Mouse (Mus musculus): ENCODE measurements around the gene Txlnb. TPM values are rescaled to one million over a fixed set of nuclear protein-coding genes. Genes with fewer than 3 reads are reported as not detected.
A peak's percentile ranks its signal among the peaks of the same experiment; 100 is the strongest.
"Not testable (repeated sequence)": the region's sequence is repeated elsewhere in the genome, so short reads cannot be mapped to it uniquely, and the experiment has no call there.

The Txlnb gene
- polyA plus RNA-seq, 1 experiment from 2014 or later, result 4.2 TPM

DNA sequence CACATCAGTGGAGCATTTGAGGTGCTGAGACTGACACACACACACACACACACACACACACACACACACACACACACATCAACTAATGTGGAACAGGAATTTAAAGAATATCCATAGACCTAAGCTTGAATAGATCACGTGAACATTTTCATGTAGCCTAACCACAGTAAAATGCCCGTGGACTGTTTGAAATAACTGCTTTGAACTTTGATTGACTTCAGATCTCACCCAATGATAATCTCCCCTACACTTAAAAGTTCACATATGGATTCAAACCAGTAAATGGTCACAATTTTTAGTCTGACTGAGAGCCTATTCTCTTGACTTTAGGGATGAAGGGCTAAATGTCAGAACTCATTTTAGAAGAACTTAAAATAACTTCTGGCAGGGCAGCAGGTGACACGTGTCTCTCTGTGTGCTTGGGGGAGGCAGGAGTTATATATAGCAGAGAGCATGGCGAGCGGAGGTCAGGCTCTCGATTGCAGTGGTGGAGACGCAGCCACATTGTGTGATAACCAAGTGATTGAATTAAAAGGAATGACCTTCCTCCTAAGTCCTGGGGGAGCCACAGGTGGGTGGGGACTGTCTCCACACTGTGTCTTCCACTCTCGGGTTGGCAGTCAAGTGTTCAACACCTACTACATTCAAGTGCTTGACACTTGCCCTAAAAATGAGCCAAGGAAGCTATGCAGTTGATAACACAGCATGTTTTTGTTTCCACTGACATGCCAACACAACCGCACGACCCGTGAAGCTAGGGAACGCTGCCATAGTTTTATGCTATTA, 1.0 kb downstream of the Txlnb start:
- 75% methylated on average over 12 of the region's 12 CpGs for WGBS
- Histone ChIP-seq H3K36me3 (ENCODE audit: control insufficient read depth, insufficient read depth, low read length) (no peaks in the 10 kb centered on the region), H3K9ac (ENCODE audit: low read length) (no peak overlapping the region), H3K4me1 (ENCODE audit: control insufficient read depth, insufficient read depth, low read length) (peaks cover 5% of the 10 kb centered on the region; the same call in 1 of the 2 replicates), H3K4me2 (ENCODE audit: low read depth) (peak overlapping the region; percentile 38; the same call in 1 of the 2 replicates), H3K4me3 (ENCODE audit: low read depth, low read length) (no peak overlapping the region), H3K27me3 (ENCODE audit: control insufficient read depth, insufficient read depth, low read length) (no peaks in the 10 kb centered on the region), H3K27ac (ENCODE audit: low read depth, low read length) (no peak overlapping the region), H3K9me3 (ENCODE audit: control insufficient read depth, low read length) (no peaks in the 10 kb centered on the region)
- ATAC-seq (ENCODE audit: insufficient read depth, low FRiP score, low TSS enrichment), result no peak
- DNase-seq (ENCODE audit: low spot score), result no peak

DNA sequence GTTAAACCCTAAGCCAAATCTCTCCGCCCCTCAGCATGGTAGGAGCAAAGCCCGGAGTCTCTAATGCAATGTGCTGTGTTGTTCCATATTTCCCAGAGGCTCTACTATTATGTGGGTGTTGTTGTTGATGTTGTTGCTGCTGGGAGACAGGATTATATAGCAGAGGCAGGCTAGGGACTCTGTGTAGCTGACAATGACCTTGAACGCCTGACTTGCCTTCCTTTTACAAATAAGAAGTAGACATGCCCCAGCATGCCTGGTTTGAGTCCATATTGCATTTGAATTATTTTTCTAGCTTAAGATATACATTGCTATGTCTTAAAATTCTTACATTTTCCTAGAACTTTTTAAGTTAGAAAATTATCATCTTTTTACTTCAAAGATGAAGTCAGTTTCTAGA, 1.7 kb downstream of the Txlnb start:
- Histone ChIP-seq H3K9me3 (ENCODE audit: control insufficient read depth, low read length) (no peaks in the 10 kb centered on the region), H3K9ac (ENCODE audit: low read length) (no peak overlapping the region), H3K27me3 (ENCODE audit: control insufficient read depth, insufficient read depth, low read length) (no peaks in the 10 kb centered on the region), H3K27ac (ENCODE audit: low read depth, low read length) (no peak overlapping the region), H3K36me3 (ENCODE audit: control insufficient read depth, insufficient read depth, low read length) (no peaks in the 10 kb centered on the region), H3K4me1 (ENCODE audit: control insufficient read depth, insufficient read depth, low read length) (peaks cover 5% of the 10 kb centered on the region; the same call in 1 of the 2 replicates), H3K4me3 (ENCODE audit: low read depth, low read length) (no peak overlapping the region), H3K4me2 (ENCODE audit: low read depth) (no peak overlapping the region)
- DNase-seq (ENCODE audit: low spot score) (no peak), ATAC-seq (ENCODE audit: insufficient read depth, low FRiP score, low TSS enrichment) (no peak)
- 94% methylated on average over 3 of the region's 3 CpGs for whole genome bisulfite sequencing

DNA sequence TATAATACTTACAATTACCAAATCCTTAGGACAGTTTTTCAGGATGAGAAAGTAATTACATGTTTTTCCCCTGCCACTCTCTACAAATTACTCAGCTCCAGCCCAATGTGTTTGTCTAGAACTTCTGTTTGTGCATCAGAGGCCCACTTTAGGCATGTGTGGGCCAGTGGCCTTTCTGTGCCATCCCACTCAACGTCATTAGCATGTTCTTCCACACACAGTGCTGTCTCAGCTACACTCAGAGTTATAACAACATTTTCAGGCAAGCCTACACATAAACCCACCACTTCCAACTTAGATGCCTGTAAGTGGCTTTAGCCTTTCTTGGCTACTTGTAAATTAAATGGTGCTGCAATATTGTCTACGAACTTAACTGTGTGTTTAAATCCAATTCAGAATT, 5.8 kb downstream of the Txlnb start:
- ATAC-seq (ENCODE audit: insufficient read depth, low FRiP score, low TSS enrichment) (no peak), DNase-seq (ENCODE audit: low spot score) (no peak)
- Histone ChIP-seq H3K36me3 (ENCODE audit: control insufficient read depth, insufficient read depth, low read length) (no peaks in the 10 kb centered on the region), H3K27me3 (ENCODE audit: control insufficient read depth, insufficient read depth, low read length) (no peaks in the 10 kb centered on the region), H3K4me2 (ENCODE audit: low read depth) (no peak overlapping the region), H3K9ac (ENCODE audit: low read length) (no peak overlapping the region), H3K9me3 (ENCODE audit: control insufficient read depth, low read length) (no peaks in the 10 kb centered on the region), H3K27ac (ENCODE audit: low read depth, low read length) (no peak overlapping the region), H3K4me1 (ENCODE audit: control insufficient read depth, insufficient read depth, low read length) (peaks cover 5% of the 10 kb centered on the region; the same call in 1 of the 2 replicates), H3K4me3 (ENCODE audit: low read depth, low read length) (no peak overlapping the region)
- WGBS, result 83% methylated on average over 2 of the region's 2 CpGs

DNA sequence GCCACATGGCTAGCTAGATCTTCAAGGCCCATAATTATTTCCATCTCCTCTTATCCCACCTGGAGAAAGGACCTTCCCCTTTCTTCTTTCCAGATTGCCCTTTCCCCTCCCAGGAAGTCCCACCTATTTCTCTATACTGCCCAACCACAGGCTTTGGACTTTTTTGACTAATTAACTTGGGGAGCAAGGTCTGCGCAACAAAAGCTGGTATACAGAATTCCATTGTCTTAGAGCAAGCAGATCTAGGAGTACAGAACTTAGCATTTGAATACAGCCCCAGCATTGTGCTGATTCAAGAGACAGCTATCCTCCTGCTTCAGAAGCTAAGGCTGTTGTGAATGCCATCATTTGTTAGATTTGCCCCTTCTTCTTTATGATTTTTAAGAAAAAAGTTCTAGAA, 12.5 kb downstream of the Txlnb start:
- H3K27me3 ChIP-seq (ENCODE audit: control insufficient read depth, insufficient read depth, low read length), result no peaks in the 10 kb centered on the region
- H3K9me3 ChIP-seq (ENCODE audit: control insufficient read depth, low read length), result no peaks in the 10 kb centered on the region
- H3K4me2 ChIP-seq (ENCODE audit: low read depth), result no peak overlapping the region
- no peak overlapping the region for H3K9ac ChIP-seq (ENCODE audit: low read length)
- no peak overlapping the region for H3K27ac ChIP-seq (ENCODE audit: low read depth, low read length)
- DNase-seq (ENCODE audit: low spot score) (no peak), ATAC-seq (ENCODE audit: insufficient read depth, low FRiP score, low TSS enrichment) (no peak)
- no peak overlapping the region for H3K4me3 ChIP-seq (ENCODE audit: low read depth, low read length)
- H3K36me3 ChIP-seq (ENCODE audit: control insufficient read depth, insufficient read depth, low read length), result no peaks in the 10 kb centered on the region
- 90% methylated on average over 1 of the region's 1 CpGs for WGBS
- no peaks in the 10 kb centered on the region for H3K4me1 ChIP-seq (ENCODE audit: control insufficient read depth, insufficient read depth, low read length)

DNA sequence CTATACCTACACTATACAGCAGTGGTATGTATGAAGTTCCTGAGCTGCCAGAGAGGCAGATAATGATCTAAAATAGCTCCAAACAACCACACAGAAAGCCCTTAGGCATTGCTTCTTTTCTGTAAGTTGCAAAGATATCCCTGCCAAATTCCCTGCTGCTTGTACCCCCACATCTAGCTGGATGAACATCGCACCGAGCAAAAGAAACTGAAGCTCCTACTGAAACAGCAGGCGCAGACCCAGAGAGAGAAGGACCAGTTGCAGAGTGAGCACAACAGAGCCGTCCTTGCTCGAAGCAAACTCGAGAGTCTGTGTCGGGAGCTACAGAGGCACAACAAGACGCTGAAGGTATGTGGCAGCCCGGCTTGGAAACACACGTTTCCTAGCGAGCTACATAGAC, 19.0 kb downstream of the Txlnb start:
- WGBS, result 86% methylated on average over 11 of the region's 11 CpGs

DNA sequence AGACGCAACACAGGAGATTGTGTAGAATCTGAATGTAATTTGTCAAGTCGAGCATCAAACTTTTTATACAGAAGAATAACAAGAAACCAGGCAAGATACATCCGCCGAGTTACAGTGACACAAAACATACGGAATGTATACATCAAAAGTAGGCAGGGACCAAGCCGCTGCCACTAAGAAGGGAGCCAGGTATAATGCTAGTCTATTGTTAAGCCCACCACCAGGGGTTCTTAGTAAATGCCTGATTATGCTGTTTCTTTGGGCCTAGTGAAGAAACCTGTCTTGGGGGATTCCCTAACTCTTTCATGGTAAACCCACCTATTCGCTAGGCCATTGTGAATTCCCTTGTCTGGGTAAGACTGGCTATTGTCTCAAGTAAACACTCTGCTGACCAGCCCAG, 24.4 kb downstream of the Txlnb start:
- not testable (repeated sequence) for H3K4me3 ChIP-seq (ENCODE audit: low read depth, low read length); H3K9me3 ChIP-seq (ENCODE audit: control insufficient read depth, low read length); H3K36me3 ChIP-seq (ENCODE audit: control insufficient read depth, insufficient read depth, low read length); ATAC-seq (ENCODE audit: insufficient read depth, low FRiP score, low TSS enrichment); H3K4me2 ChIP-seq (ENCODE audit: low read depth); H3K27ac ChIP-seq (ENCODE audit: low read depth, low read length); H3K9ac ChIP-seq (ENCODE audit: low read length); H3K27me3 ChIP-seq (ENCODE audit: control insufficient read depth, insufficient read depth, low read length); H3K4me1 ChIP-seq (ENCODE audit: control insufficient read depth, insufficient read depth, low read length); DNase-seq (ENCODE audit: low spot score)
- 93% methylated on average over 7 of the region's 7 CpGs for whole genome bisulfite sequencing

More for the DNA sequence above, 19.0 kb downstream of the Txlnb start:
- Histone ChIP-seq H3K36me3 (ENCODE audit: control insufficient read depth, insufficient read depth, low read length) (no peaks in the 10 kb centered on the region), H3K4me1 (ENCODE audit: control insufficient read depth, insufficient read depth, low read length) (no peaks in the 10 kb centered on the region), H3K9me3 (ENCODE audit: control insufficient read depth, low read length) (no peaks in the 10 kb centered on the region), H3K27me3 (ENCODE audit: control insufficient read depth, insufficient read depth, low read length) (no peaks in the 10 kb centered on the region), H3K9ac (ENCODE audit: low read length) (no peak overlapping the region), H3K4me3 (ENCODE audit: low read depth, low read length) (no peak overlapping the region), H3K27ac (ENCODE audit: low read depth, low read length) (no peak overlapping the region), H3K4me2 (ENCODE audit: low read depth) (no peak overlapping the region)
- DNase-seq (ENCODE audit: low spot score) (no peak), ATAC-seq (ENCODE audit: insufficient read depth, low FRiP score, low TSS enrichment) (no peak)

DNA sequence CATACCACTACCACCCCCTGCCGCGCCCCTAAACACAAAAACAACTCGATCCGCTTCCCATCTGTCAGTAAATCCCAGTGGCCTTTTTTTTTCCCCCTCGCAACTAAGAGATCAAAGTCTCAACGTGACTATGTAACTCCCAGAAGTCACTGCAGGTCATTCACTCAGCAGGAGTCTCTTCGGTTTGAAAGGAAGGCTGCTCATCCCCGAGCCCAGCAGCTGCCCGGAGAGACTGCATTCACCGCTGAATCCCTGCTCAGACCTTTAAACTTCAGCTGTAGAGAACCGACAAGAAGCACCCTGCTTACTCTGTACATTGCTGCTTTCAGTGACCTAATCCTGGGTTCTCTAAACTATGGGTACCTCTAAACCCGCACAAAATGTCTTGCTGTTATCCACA, 31.4 kb downstream of the Txlnb start:
- no peak overlapping the region for H3K9ac ChIP-seq (ENCODE audit: low read length)
- under 1% methylated on average over 12 of the region's 12 CpGs for WGBS
- ATAC-seq (ENCODE audit: insufficient read depth, low FRiP score, low TSS enrichment), result no peak

DNA sequence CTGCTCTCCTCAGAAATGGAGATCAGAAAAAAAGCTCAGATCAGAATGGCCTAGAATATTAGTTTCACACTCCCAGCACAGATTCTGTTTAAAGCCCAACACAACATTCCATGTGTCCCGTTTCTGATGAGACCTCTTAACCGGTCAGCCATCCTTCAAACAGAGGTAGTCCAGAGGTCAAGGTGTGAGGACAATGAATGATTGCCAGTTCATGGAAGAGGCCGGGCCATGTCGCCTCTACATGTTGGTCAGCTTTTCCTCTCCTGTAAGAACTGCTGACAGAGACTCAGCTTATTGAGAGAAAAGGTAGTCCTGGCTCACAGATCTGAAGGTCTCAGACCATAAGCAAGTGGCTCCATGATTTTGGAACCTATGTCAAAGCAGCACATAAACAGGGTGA, 33.2 kb downstream of the Txlnb start:
- Histone ChIP-seq H3K4me3 (ENCODE audit: low read depth, low read length) (no peak overlapping the region), H3K9ac (ENCODE audit: low read length) (no peak overlapping the region), H3K4me1 (ENCODE audit: control insufficient read depth, insufficient read depth, low read length) (no peaks in the 10 kb centered on the region), H3K9me3 (ENCODE audit: control insufficient read depth, low read length) (no peaks in the 10 kb centered on the region), H3K4me2 (ENCODE audit: low read depth) (no peak overlapping the region), H3K27ac (ENCODE audit: low read depth, low read length) (no peak overlapping the region), H3K36me3 (ENCODE audit: control insufficient read depth, insufficient read depth, low read length) (no peaks in the 10 kb centered on the region), H3K27me3 (ENCODE audit: control insufficient read depth, insufficient read depth, low read length) (no peaks in the 10 kb centered on the region)
- WGBS, result 77% methylated on average over 4 of the region's 4 CpGs
- DNase-seq (ENCODE audit: low spot score), result no peak
- ATAC-seq (ENCODE audit: insufficient read depth, low FRiP score, low TSS enrichment), result no peak

More for the DNA sequence above, 31.4 kb downstream of the Txlnb start:
- Histone ChIP-seq H3K36me3 (ENCODE audit: control insufficient read depth, insufficient read depth, low read length) (no peaks in the 10 kb centered on the region), H3K27ac (ENCODE audit: low read depth, low read length) (no peak overlapping the region), H3K27me3 (ENCODE audit: control insufficient read depth, insufficient read depth, low read length) (no peaks in the 10 kb centered on the region), H3K4me2 (ENCODE audit: low read depth) (peak overlapping the region; percentile 26), H3K9me3 (ENCODE audit: control insufficient read depth, low read length) (no peaks in the 10 kb centered on the region), H3K4me3 (ENCODE audit: low read depth, low read length) (no peak overlapping the region), H3K4me1 (ENCODE audit: control insufficient read depth, insufficient read depth, low read length) (no peaks in the 10 kb centered on the region)
- peak; percentile 53 for DNase-seq (ENCODE audit: low spot score)

DNA sequence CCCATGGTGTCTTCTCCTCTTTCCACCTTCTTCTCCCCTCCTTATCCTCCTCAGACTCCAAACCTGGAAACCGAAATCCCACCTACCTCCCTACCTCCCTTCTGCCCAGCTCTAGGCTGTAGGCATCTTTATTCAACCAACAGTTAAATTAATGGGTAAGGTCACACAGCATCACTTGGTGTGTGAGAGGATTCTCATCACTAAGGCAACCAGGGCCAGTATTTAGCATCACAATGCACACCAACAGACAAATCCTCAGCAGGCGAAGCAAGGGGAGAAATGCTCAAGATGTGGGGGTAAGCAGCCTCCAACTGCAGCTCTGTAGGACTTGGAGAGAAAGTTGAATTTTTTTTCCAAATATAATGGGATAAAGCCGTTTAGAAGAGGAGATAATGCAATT, 35.0 kb downstream of the Txlnb start:
- Histone ChIP-seq H3K4me2 (ENCODE audit: low read depth) (no peak overlapping the region), H3K4me3 (ENCODE audit: low read depth, low read length) (no peak overlapping the region), H3K27ac (ENCODE audit: low read depth, low read length) (no peak overlapping the region), H3K4me1 (ENCODE audit: control insufficient read depth, insufficient read depth, low read length) (no peaks in the 10 kb centered on the region), H3K36me3 (ENCODE audit: control insufficient read depth, insufficient read depth, low read length) (no peaks in the 10 kb centered on the region), H3K27me3 (ENCODE audit: control insufficient read depth, insufficient read depth, low read length) (no peaks in the 10 kb centered on the region), H3K9ac (ENCODE audit: low read length) (no peak overlapping the region), H3K9me3 (ENCODE audit: control insufficient read depth, low read length) (no peaks in the 10 kb centered on the region)
- peak; percentile 21 for DNase-seq (ENCODE audit: low spot score)
- 28% methylated on average over 3 of the region's 3 CpGs for WGBS
- ATAC-seq (ENCODE audit: insufficient read depth, low FRiP score, low TSS enrichment), result peak; percentile 45

Measured in neural tube, embryonic 11.5 days (tissue).